Mouse (Mus musculus) stomach, postnatal 0 days (tissue): ENCODE data around the gene Tlcd1.

Experiments
- CTCF ChIP-seq: IDR thresholded peaks from 2 replicates; pipeline ENCODE4 v1.5.1; 2016; ENCODE audit warnings: antibody characterized with exemption, low read depth, mild to moderate bottlenecking, moderate library complexity
- EP300 ChIP-seq: optimal IDR thresholded peaks from 2 replicates; pipeline ENCODE3; 2016; ENCODE audit warnings: antibody characterized with exemption

- TF ChIP-seq CTCF, result no peak
- no peak for TF ChIP-seq EP300
These were observed 33.4 kb downstream of the Tlcd1 start for GRCm38 (mm10) chr11:78209886-78210285.
